Mouse (Mus musculus): ENCODE data around the gene Dcpp3. TPM values are rescaled to one million over a fixed set of nuclear protein-coding genes. Genes with fewer than 3 reads are reported as not detected.
"Not testable (repeated sequence)": the region's sequence is repeated elsewhere in the genome, so short reads cannot be mapped to it uniquely, and the experiment has no call there.

The Dcpp3 gene
- polyA plus RNA-seq, 1 experiment = not detected

DNA sequence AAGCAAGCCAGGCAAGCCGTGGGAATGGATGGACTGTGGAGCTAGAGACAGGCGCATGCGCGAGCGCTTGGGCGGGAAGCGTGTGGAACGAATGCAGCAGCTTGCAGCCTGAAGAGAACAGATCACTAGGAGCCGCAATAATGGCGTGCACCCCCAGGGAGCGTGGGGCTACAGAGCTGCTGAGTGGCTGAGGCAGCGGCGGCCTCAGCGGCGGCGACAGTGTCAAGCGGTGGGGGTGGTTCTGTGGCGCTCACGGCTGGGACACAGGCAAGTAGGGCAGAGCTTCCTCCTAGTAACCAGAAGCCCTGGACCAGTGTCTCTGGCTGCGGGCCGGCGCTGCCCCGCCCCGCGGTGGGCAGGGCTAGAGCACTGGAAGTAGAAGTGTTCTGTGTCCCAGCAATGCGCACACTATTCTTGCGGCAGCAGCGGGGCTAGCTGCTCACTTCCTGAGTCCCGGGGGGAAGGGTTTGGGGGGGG is 7.3 kb downstream of the Dcpp3 start:
- no peaks in the 10 kb centered on the region for H3K27me3 ChIP-seq (replicated peaks; ENCODE audit: control insufficient read depth, insufficient read depth, low read length)
- peak; percentile 53 for TF ChIP-seq POLR2A (IDR thresholded peaks at IDR 0.05; ENCODE audit: low read depth, low read length)
- TF ChIP-seq CTCF (conservative IDR thresholded peaks at IDR 0.05; ENCODE audit: insufficient read depth, insufficient read length, low read depth, low read length) = no peak
- H3K4me3 ChIP-seq (ENCODE audit: insufficient read depth, low read depth, low read length) = peak overlapping the region; percentile 93
- H3K36me3 ChIP-seq (ENCODE audit: control insufficient read depth, insufficient read depth, low read length) = no peaks in the 10 kb centered on the region
- H3K4me1 ChIP-seq (ENCODE audit: control insufficient read depth, insufficient read depth, low read length) = no peaks in the 10 kb centered on the region
- WGBS = 0% methylated on average over 29 of the region's 29 CpGs
- peak; percentile 97 for DNase-seq
- H3K27ac ChIP-seq (ENCODE audit: insufficient read depth, low read depth, low read length) = no peak overlapping the region

DNA sequence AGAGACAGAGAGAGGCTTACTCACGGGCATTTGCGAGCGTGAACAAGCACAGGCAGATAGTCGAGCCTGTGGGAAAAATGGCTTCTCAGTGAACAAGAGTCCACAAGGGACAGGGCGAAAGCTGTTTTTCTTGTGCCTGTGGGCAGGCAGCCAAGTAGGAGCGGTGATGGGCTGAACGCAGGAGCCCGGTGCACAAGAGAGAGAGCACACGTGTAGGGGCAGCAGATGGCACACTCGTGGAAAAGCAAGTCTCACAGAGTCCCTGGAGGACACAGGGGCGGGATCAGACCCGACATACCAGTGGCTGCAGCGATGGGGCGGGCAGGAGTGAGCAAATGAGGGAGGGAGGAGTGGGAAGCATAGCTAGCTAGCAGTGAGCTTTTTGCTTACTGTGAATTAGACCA is 7.8 kb downstream of the Dcpp3 start:
- TF ChIP-seq CTCF (conservative IDR thresholded peaks at IDR 0.05; ENCODE audit: insufficient read depth, insufficient read length, low read depth, low read length) = no peak
- TF ChIP-seq POLR2A (IDR thresholded peaks at IDR 0.05; ENCODE audit: low read depth, low read length) = no peak
- Histone ChIP-seq H3K27me3 (replicated peaks; ENCODE audit: control insufficient read depth, insufficient read depth, low read length) (no peaks in the 10 kb centered on the region), H3K27ac (ENCODE audit: insufficient read depth, low read depth, low read length) (peak overlapping the region; percentile 14), H3K36me3 (ENCODE audit: control insufficient read depth, insufficient read depth, low read length) (no peaks in the 10 kb centered on the region), H3K4me1 (ENCODE audit: control insufficient read depth, insufficient read depth, low read length) (no peaks in the 10 kb centered on the region), H3K4me3 (ENCODE audit: insufficient read depth, low read depth, low read length) (peak overlapping the region; percentile 93)
- under 1% methylated on average over 14 of the region's 14 CpGs for WGBS
- DNase-seq = peak; percentile 62

DNA sequence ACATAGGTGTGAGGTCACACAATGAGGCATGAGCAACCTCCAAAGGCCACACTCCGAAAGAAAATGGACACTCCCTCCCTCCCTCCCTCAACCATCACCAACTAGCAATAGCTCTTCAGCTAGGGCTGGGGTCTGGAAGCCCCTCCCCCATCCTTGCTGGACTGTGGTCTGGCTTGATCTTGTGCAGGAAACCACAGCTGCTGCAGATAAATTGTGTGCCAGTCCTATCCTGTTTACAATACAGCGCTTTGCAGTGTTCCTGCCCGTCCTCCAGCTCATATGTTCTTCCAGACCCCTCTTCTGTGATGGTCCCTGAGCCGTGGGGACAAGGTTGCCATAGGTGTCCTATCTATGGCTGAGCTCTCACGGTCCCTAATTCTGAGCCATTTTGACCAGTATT is 13.9 kb downstream of the Dcpp3 start:
- WGBS = 83% methylated on average over 5 of the region's 5 CpGs
- Histone ChIP-seq H3K4me3 (ENCODE audit: insufficient read depth, low read depth, low read length) (no peak overlapping the region), H3K4me1 (ENCODE audit: control insufficient read depth, insufficient read depth, low read length) (no peaks in the 10 kb centered on the region), H3K36me3 (ENCODE audit: control insufficient read depth, insufficient read depth, low read length) (no peaks in the 10 kb centered on the region), H3K27me3 (replicated peaks; ENCODE audit: control insufficient read depth, insufficient read depth, low read length) (no peaks in the 10 kb centered on the region), H3K27ac (ENCODE audit: insufficient read depth, low read depth, low read length) (no peak overlapping the region)
- TF ChIP-seq CTCF (conservative IDR thresholded peaks at IDR 0.05; ENCODE audit: insufficient read depth, insufficient read length, low read depth, low read length) (no peak), POLR2A (IDR thresholded peaks at IDR 0.05; ENCODE audit: low read depth, low read length) (no peak)
- DNase-seq = no peak

DNA sequence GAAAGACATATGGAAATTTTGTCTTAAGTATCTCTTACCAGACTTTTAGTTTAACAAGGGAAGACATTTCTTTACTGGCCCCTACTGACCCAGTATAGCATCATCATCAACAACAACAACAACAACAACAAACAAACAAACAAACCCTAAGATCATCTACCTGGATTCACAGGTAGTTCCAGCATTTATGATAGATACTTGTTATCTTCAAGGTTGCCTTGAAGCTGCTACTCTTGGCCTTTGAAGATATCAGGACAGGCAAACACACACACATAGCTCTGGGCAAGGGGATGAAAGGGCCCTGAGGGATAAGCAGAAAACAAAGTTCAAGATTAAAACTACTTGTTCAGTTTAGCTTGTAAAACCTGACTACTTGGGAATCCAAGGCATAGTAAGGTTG is 24.1 kb downstream of the Dcpp3 start, which contains the start of gene Sbp:
TSS of gene Sbp (plus strand) at position 301 of the 400 bp plus-strand sequence.
- no peaks in the 10 kb centered on the region for H3K27me3 ChIP-seq (replicated peaks; ENCODE audit: control insufficient read depth, insufficient read depth, low read length)

DNA sequence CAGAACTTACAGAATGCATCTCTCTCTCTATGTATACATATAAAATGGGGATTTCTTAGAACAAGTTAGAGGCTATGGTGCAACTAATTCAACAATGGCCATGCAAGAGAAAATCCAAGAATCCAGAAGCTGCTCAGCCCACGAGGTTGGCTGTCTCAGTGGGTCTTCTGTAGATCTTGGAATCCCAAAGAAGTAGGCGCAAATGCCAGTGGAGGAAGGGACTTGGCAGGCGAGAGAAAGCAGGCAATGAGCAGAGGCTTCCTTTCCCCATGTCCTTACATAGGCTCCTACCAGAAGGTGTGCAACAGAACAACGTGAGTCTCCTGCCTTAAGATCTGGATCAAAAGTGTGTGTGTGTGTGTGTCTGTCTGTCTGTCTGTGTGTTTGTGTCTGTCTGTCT is 30.2 kb downstream of the Dcpp3 start:
- 77% methylated on average over 4 of the region's 4 CpGs for WGBS
- not testable (repeated sequence) for H3K4me3 ChIP-seq (ENCODE audit: insufficient read depth, low read depth, low read length); H3K4me1 ChIP-seq (ENCODE audit: control insufficient read depth, insufficient read depth, low read length); H3K27ac ChIP-seq (ENCODE audit: insufficient read depth, low read depth, low read length); H3K27me3 ChIP-seq (replicated peaks; ENCODE audit: control insufficient read depth, insufficient read depth, low read length); DNase-seq; H3K36me3 ChIP-seq (ENCODE audit: control insufficient read depth, insufficient read depth, low read length)

More for the DNA sequence above, 24.1 kb downstream of the Dcpp3 start, which contains the start of gene Sbp:
- DNase-seq = no peak
- Histone ChIP-seq H3K4me3 (ENCODE audit: insufficient read depth, low read depth, low read length) (no peak within 1 kb of the TSS), H3K36me3 (ENCODE audit: control insufficient read depth, insufficient read depth, low read length) (no peaks in the 10 kb centered on the region), H3K4me1 (ENCODE audit: control insufficient read depth, insufficient read depth, low read length) (no peaks in the 10 kb centered on the region), H3K27ac (ENCODE audit: insufficient read depth, low read depth, low read length) (no peak within 1 kb of the TSS)
- no peak for TF ChIP-seq CTCF (conservative IDR thresholded peaks at IDR 0.05; ENCODE audit: insufficient read depth, insufficient read length, low read depth, low read length)

DNA sequence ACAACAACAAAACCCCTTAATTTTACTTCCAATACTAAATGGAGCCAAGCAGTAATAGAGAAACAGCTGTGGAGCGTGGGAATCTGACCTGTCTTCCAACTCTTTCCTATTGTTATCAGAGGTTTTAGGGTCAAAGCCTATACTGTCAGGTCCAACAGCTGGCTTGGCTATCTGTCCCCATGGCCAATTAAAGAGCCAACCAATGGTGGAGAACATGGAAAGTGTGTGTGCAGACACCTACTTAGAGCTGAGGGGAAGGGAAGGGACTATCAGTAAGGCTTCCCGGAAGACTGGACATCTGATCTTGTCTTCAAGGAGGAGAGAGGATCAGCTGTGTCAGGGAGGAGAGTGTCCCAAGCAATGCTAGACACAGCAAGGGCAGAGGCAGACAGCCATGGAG is 31.8 kb downstream of the Dcpp3 start:
- Histone ChIP-seq H3K36me3 (ENCODE audit: control insufficient read depth, insufficient read depth, low read length) (no peaks in the 10 kb centered on the region), H3K4me3 (ENCODE audit: insufficient read depth, low read depth, low read length) (no peak overlapping the region), H3K27ac (ENCODE audit: insufficient read depth, low read depth, low read length) (no peak overlapping the region), H3K4me1 (ENCODE audit: control insufficient read depth, insufficient read depth, low read length) (no peaks in the 10 kb centered on the region), H3K27me3 (replicated peaks; ENCODE audit: control insufficient read depth, insufficient read depth, low read length) (no peaks in the 10 kb centered on the region)
- no peak for DNase-seq
- 74% methylated on average over 2 of the region's 2 CpGs for WGBS
- TF ChIP-seq POLR2A (IDR thresholded peaks at IDR 0.05; ENCODE audit: low read depth, low read length) (no peak), CTCF (conservative IDR thresholded peaks at IDR 0.05; ENCODE audit: insufficient read depth, insufficient read length, low read depth, low read length) (no peak)

DNA sequence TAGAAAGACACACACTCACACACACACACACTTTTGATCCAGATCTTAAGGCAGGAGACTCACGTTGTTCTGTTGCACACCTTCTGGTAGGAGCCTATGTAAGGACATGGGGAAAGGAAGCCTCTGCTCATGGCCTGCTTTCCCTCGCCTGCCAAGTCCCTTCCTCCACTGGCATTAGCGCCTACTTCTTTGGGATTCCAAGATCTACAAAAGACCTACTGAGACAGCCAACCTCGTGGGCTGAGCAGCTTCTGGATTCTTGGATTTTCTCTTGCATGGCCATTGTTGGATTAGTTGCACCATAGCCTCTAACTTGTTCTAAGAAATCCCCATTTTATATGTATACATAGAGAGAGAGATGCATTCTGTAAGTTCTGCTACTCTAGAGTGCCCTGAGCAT is 33.6 kb downstream of the Dcpp3 start:
- H3K27ac ChIP-seq (ENCODE audit: insufficient read depth, low read depth, low read length); H3K4me3 ChIP-seq (ENCODE audit: insufficient read depth, low read depth, low read length); H3K4me1 ChIP-seq (ENCODE audit: control insufficient read depth, insufficient read depth, low read length); H3K36me3 ChIP-seq (ENCODE audit: control insufficient read depth, insufficient read depth, low read length); DNase-seq; H3K27me3 ChIP-seq (replicated peaks; ENCODE audit: control insufficient read depth, insufficient read depth, low read length): not testable (repeated sequence)
- whole genome bisulfite sequencing = 81% methylated on average over 4 of the region's 4 CpGs

DNA sequence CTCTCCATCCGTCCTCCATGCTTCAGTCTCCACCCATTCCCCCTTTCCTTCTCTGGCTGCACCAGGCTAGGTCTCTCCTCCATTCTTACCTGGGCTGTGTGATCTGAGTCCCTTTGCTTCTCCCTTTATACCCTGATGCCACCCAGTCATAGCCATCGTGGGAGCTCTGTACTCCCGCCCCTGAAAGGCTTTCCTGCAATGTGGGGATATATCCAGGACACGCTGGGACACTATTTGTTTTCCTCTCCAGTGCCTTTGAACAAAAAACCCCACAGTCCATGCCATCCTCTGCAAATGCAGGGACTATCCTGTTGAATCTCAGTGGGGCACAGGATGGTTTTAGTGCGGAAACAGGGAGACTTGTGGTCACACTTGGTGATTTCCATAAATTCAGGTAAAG is 37.9 kb downstream of the Dcpp3 start, which contains the start of gene Sbpl:
TSS of gene Sbpl (minus strand) at position 101 of the 400 bp plus-strand sequence.
- H3K36me3 ChIP-seq (ENCODE audit: control insufficient read depth, insufficient read depth, low read length) = no peaks in the 10 kb centered on the region
- no peak within 1 kb of the TSS for H3K27ac ChIP-seq (ENCODE audit: insufficient read depth, low read depth, low read length)
- DNase-seq = no peak
- 81% methylated on average over 5 of the region's 5 CpGs for WGBS
- H3K27me3 ChIP-seq (replicated peaks; ENCODE audit: control insufficient read depth, insufficient read depth, low read length) = no peaks in the 10 kb centered on the region
- no peaks in the 10 kb centered on the region for H3K4me1 ChIP-seq (ENCODE audit: control insufficient read depth, insufficient read depth, low read length)
- TF ChIP-seq POLR2A (IDR thresholded peaks at IDR 0.05; ENCODE audit: low read depth, low read length) (no peak), CTCF (conservative IDR thresholded peaks at IDR 0.05; ENCODE audit: insufficient read depth, insufficient read length, low read depth, low read length) (no peak)
- H3K4me3 ChIP-seq (ENCODE audit: insufficient read depth, low read depth, low read length) = no peak within 1 kb of the TSS
